Mouse (Mus musculus) neutrophil, adult 83 days (primary cell): ENCODE results near the gene Crygs. TPM values are rescaled to one million over a fixed set of nuclear protein-coding genes. Genes with fewer than 3 reads are reported as not detected.

Source experiments
- total RNA-seq, 2 experiments: library from RNA; stranded (reverse); gene quantifications; one replicate each; pipeline ENCODE4 v1.2.4; 2023

Gene Crygs
- not detected for total RNA-seq

DNA sequence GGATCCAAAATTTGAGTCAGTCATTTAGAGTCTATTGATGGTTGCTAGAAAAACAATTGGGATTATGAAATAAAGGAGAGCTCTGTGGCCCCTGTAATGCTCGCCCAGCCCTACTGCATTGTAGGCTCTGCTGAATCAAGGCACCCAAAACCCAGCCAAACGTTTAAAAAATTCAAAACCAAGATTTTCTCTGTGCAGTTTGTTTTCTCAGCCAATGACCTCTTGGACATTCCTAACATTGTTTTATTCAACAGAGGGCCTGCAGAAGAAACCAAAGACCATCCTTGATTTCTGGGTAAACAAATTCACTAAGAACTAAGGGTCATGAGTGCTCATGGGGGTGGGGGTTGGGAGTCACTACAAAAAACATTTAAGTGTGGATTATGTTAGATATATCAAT lies at the start of gene Crygs:
Crygs (minus strand) TSS at position 101 of the 400 bp plus-strand sequence.

GRCm38 (mm10) chr16:22857431-22858113 lies 46.2 kb upstream of the Crygs start, which contains the start of the genes Tbccd1 and Dnajb11:
Gene Tbccd1, minus strand, starts transcription at chr16:22857669.
Gene Dnajb11, plus strand, starts transcription at chr16:22857845.

Other genes with a start within 250 kb of the Crygs start
- gene Dgkg, start 154.4 kb downstream of the Crygs start, total RNA-seq, result 10 to 100 TPM; 49.4 to 56.9 TPM
- 10 to 100 TPM; 13.5 to 13.8 TPM for gene Tbccd1, start 46.1 kb upstream of the Crygs start, total RNA-seq
- 10 to 100 TPM; 50.0 to 54.0 TPM for gene Dnajb11, start 46.3 kb upstream of the Crygs start, total RNA-seq
- gene Ahsg, start 79.7 kb upstream of the Crygs start, total RNA-seq, result not detected
- gene Fetub, start 106.8 kb upstream of the Crygs start, total RNA-seq, result not detected
- gene Hrg, start 139.5 kb upstream of the Crygs start, total RNA-seq, result not detected
- gene Kng2, start 217.9 kb upstream of the Crygs start, total RNA-seq, result not detected
- gene Kng1, start 246.3 kb upstream of the Crygs start, total RNA-seq, result not detected